Mouse (Mus musculus) cerebellum, adult 11-12 months (tissue): Measurements from ENCODE around the gene Trappc6b.

Experiments
- DNase-seq: peaks from one replicate; pipeline ENCODE4 v3.0.0; 2022

The Trappc6b gene

DNA sequence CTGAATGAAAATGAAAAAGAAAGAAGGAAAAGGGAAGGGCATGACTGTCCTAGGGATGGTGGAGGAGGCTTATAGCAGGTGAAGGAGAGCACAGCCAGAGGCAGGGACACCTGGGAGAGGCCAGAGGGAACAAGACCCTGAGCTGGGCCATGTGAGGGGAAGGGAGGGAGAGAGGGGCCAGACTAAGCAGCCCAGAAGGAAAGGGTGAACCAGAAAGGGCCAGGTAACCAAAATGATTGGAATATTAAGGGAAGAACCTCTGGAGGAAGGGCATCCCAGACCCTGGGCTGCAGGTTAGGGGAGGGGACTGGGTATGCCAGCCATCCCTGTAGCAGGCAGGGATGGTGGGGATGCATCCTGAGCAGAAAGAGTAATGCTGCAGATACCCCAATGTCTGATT, 7.3 kb downstream of the Trappc6b start:
- DNase-seq = no peak

DNA sequence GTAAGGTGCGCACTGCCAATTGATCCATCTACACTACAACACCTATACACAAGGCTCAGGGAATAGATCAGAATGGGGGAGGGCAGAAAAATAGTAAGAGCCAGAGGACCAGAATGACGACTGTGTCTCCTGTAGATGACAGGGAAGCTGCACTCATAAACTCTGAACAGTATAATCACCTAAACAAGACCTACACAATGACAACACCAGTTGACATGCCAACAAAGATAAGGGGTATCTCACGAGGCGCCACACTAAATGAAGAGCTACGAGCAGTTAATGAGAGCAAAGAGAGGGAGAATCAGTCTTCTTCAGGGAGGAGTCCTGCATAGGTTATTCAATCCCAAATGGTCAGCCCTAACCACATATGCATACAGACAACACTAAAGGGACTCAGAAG, 8.1 kb downstream of the Trappc6b start:
- DNase-seq = no peak

GRCm38 (mm10) chr12:59052470-59052869, 8.8 kb downstream of the Trappc6b start:
- no peak for DNase-seq

GRCm38 (mm10) chr12:59040851-59041250, 20.4 kb downstream of the Trappc6b start:
- no peak for DNase-seq

DNA sequence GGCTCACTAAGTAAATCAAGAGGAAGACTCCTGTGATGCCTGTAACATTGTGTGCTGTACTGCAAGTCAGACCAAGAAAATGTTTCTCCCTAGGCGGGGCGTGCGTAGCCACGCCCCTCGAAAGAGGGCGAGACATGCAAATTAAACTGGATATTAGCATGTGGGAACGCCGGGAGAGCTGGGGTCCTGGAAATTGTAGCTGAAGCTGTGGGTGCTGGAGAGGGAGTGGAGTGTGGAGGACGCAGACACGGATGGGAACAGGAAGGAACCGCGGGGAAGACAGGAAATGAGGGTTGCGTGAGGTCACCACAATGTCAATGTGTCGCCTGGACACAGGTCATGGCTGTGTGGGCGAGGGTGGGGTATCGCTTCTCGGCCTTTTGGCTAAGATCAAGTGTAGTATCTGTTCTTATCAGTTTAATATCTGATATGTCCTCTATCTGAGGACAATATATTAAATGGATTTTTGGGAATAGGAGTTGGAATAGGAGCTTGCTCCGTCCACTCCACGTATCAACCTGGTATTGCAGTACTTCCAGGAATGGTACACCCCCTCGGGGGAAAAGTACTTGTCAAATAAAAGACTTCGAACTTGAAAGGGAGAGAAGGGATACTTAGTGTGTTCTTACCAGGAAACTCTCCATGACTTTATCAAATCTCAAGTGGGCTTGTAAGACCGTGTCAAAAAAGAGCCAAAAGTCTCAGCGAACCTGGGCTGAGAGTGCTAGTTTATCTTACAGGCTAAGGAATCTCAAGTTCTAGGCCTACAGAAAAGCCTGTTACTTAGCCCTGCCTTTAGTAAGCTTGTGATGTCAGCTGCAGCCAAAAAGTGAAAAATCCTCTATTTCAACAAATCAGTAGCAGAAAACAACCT, 21.1 kb downstream of the Trappc6b start:
- no peak for DNase-seq

- no peak for DNase-seq
Observed at GRCm38 (mm10) chr12:59039162-59039970, 21.9 kb downstream of the Trappc6b start.

DNA sequence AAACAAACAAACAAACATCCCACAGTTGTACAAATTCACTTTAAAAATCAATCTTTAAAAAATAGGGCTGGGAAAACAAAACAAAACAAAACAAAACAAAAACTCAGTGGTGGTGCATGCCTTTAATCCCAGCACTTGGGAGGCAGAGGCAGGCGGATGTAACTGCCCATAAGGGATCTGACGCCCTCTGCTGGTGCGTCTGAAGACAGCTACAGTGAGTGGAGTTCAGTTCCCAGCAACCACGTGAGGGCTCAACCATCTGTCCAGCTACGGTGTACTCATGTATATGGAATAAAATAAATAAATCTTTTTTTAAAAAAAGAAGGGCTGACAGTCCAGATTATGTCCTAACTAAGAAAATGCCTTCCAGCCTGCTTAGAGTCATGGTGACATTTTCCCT, 29.2 kb downstream of the Trappc6b start:
- DNase-seq = no peak

DNA sequence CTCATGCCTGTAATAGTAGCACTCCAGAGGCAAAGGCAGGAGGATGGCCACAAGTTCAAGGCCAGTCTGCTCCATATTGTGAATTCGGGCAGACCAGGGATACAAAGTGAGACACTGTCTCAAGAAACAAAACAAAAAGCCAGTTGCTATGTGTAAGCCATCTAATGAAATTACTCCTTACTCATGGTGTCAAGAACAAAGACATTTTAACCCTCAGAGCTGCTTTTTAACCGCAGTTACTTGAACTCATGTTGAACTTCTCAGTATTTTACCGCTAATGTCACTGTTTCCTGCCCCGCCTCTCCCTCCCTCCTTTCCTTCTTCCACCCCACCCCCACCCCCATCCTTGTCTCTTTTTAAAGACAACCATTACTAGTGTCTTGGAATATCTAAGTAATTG, 40.0 kb downstream of the Trappc6b start:
- no peak for DNase-seq

DNA sequence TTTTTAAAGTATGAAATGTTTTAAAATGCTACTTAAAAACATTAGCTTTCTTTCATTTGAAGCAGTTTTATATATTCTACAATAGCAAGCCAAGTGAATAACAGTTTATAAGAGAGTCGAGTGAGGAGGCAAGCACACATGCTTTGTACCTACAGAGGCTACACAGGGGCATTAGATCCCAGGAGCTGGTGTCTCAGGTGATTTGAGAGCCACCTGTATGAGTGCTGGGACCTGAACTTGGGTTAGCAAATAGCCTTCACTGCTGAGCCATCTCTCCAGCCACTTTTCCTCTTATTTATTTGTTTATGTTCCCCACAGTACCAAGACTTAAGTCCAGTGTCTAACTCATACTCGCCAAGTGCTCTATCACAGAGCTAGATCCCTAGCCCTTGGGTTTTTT, 41.4 kb downstream of the Trappc6b start:
- no peak for DNase-seq

DNA sequence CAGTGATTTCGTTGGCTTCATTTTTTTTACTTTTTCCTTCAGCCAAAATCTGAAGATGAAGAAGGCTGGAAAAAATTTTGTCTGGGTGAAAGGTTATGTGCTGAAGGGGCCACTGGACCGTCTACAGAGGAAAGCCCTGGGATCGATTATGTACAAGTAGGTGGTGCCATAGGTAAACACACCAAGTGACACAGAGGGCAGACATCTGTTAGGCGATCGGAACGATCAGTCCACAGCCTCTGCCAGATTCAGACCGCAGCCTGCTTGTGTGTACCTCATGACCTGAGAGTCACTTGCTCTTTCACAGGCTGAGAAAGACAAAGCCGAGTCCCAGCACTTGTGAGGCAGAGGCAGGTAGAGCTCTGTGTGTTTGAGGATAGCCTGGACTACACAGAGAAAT, 43.3 kb downstream of the Trappc6b start:
- no peak for DNase-seq

DNA sequence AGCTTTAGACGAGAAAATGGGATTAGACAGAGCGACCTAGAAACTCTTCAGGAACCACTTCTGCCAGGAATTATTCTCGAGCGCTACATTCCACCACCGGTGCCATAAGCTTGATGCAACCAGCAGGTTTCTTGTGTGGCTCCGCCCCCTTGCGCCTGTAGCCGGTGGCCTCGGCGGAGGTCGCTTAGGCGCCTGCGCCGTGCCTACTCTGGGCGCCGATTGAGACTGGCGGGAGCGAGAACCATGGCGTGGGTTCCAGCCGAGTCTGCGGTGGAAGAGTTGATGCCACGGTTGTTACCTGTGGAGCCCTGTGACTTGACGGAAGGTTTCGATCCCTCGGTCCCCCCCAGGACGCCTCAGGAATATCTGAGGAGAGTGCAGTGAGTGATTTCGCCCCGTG, 48.0 kb downstream of the Trappc6b start, which contains the start of gene Gemin2:
Gene Gemin2 (plus strand): TSS at position 160 of the 400 bp plus-strand sequence.
- DNase-seq = peak; percentile 94

GRCm38 (mm10) chr12:59012710-59013091, 48.6 kb downstream of the Trappc6b start:
- peak; percentile 9 for DNase-seq

- peak; percentile 99 for DNase-seq
Observed at GRCm38 (mm10) chr12:59011844-59012709, 49.2 kb downstream of the Trappc6b start, which contains the start of gene Sec23a. TSS of gene Sec23a (minus strand) at chr12:59012017.

DNA sequence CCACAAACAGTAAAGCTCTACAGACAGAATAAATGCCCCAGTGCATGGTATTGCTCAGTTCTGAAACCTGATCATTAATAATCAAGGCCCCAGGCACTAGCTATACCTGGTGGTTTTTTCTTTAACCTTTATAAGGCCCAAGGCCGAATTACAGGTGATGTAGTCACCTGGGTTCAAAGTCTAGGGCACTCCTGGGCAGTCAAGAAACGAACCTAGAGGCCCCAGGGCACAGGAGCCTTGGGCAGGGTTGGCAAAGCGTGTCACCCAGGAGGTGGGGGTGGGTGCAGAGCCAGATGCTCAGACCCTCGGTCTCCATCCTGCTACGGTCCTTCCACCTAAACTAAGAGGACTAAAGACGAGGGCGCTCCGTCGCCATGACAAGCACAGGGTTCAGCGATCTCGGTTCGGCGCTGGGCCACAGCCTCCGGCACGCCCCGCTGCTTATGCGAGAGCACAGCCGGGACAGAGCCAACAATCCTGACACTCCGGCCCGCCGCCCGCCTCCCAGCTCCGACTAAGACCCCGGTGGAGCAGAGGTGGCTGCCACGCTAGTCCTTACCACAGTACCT, 49.9 kb downstream of the Trappc6b start:
- DNase-seq = no peak

- no peak for DNase-seq
Observed at GRCm38 (mm10) chr12:59010482-59010881, 50.8 kb downstream of the Trappc6b start.
